Comparison of ENCODE assay signal across 8 mouse cellular contexts in the genomic region with DNA sequence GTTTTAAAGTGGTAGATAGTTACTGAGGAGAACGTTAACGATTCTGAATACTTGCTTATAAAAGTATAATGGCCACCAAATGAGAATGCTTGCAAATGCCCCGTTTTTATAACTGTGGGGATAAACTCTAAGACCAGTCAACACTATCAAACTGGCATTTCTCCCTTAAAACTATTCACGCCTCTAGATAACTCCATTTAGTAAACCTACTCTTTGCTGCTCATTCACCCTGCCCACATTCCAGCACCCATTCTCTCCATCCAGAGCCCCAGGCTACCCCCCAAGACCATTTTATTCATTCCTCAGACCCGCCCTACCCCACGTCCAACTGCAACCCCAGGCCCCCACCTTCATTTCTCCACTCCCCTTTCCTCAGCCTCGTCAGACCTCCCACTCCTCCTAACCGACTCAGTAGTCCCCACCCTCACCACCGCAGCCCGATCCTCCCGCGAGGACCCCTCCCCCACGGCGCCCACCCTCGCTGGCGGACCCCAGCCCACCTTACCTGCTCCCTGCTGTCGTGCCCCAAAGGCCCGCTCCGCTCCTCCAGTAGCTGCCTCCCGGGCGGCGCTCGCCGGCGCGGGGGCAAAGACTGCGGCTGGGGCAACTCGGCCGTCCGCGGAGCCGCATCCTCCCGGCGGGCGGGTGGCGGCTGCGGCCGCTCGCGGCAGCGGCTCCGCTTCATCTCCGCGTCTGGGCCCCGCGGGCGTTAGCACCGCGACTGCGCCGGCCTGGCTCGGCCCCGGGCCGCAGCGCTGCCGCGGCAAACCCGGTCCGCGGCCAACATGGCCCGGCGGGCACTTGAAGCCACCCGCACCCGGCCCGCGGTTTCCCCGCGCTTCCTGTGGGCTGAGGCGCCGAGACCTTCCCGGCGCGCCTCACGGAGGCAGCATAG. TPM values are rescaled to one million over a fixed set of nuclear protein-coding genes. Genes with fewer than 3 reads are reported as not detected.
DNase-seq lines count a peak whose midpoint lies in the region; ATAC-seq and TF ChIP-seq lines count a peak whose summit lies in the region.

No protein-coding gene starts in this region.

- peak; percentile 43 for DNase-seq in cerebellum, adult 11 months
- no peak for DNase-seq in cerebellum, postnatal 36 days
- peak; percentile 31 to 43 for DNase-seq in cerebellum, postnatal 4 days (ENCODE audit: low spot score in 2 of 2)
- peak; percentile 45 for DNase-seq in gastrocnemius, postnatal 14 days
- peak; percentile 85 for DNase-seq in intestine, embryonic 14.5 days (ENCODE audit: low spot score)
- DNase-seq in limb, embryonic 14.5 days (ENCODE audit: low spot score), result peak; percentile 40

- peak overlapping the region; percentile 71 for H3K4me2 ChIP-seq in intestine, embryonic 14.5 days (ENCODE audit: low read length)
- H3K4me2 ChIP-seq in limb, embryonic 14.5 days (replicated peaks; ENCODE audit: low read depth, low read length, severe bottlenecking), result peak overlapping the region; percentile 69
- peak overlapping the region; percentile 65 for H3K4me2 ChIP-seq in midbrain, embryonic 16.5 days (ENCODE audit: low read length)
- H3K4me2 ChIP-seq in stomach, embryonic 16.5 days (ENCODE audit: low read depth, low read length), result peak overlapping the region; percentile 81

- H3K9ac ChIP-seq in intestine, embryonic 14.5 days (ENCODE audit: low read length), result peak overlapping the region; percentile 92
- peak overlapping the region; percentile 91 for H3K9ac ChIP-seq in limb, embryonic 14.5 days (ENCODE audit: low read depth, low read length, severe bottlenecking)
- peak overlapping the region; percentile 92 for H3K9ac ChIP-seq in midbrain, embryonic 16.5 days (ENCODE audit: low read depth, low read length)
- H3K9ac ChIP-seq in stomach, embryonic 16.5 days (ENCODE audit: low read length), result peak overlapping the region; percentile 95

- no peaks in the 10 kb centered on the region for H3K36me3 ChIP-seq in intestine, embryonic 14.5 days (ENCODE audit: control insufficient read depth, insufficient read depth, low read length)
- H3K36me3 ChIP-seq in limb, embryonic 14.5 days (ENCODE audit: control insufficient read depth, insufficient read depth, low read length), result no peaks in the 10 kb centered on the region
- H3K36me3 ChIP-seq in midbrain, embryonic 16.5 days (ENCODE audit: control insufficient read depth, insufficient read depth, low read length), result no peaks in the 10 kb centered on the region
- H3K36me3 ChIP-seq in stomach, embryonic 16.5 days (ENCODE audit: control insufficient read depth, insufficient read depth, low read length), result no peaks in the 10 kb centered on the region

- H3K4me1 ChIP-seq in intestine, embryonic 14.5 days (replicated peaks; ENCODE audit: control insufficient read depth, insufficient read depth, low read length), result peaks cover 10% of the 10 kb centered on the region
- H3K4me1 ChIP-seq in limb, embryonic 14.5 days (ENCODE audit: control insufficient read depth, insufficient read depth, low read length), result peaks cover 10% of the 10 kb centered on the region
- H3K4me1 ChIP-seq in midbrain, embryonic 16.5 days (ENCODE audit: control insufficient read depth, insufficient read depth, low read length), result peaks cover 18% of the 10 kb centered on the region
- peaks cover 16% of the 10 kb centered on the region for H3K4me1 ChIP-seq in stomach, embryonic 16.5 days (ENCODE audit: control insufficient read depth, insufficient read depth, low read length)

- H3K4me3 ChIP-seq in intestine, embryonic 14.5 days (ENCODE audit: low read depth, low read length), result peak overlapping the region; percentile 93
- H3K4me3 ChIP-seq in limb, embryonic 14.5 days (replicated peaks; ENCODE audit: low read length), result peak overlapping the region; percentile 95
- H3K4me3 ChIP-seq in midbrain, embryonic 16.5 days (ENCODE audit: low read depth, low read length), result peak overlapping the region; percentile 98
- H3K4me3 ChIP-seq in stomach, embryonic 16.5 days (replicated peaks; ENCODE audit: low read length), result peak overlapping the region; percentile 98

- no peaks in the 10 kb centered on the region for H3K27me3 ChIP-seq in intestine, embryonic 14.5 days (replicated peaks; ENCODE audit: control insufficient read depth, insufficient read depth, low read length)
- H3K27me3 ChIP-seq in limb, embryonic 14.5 days (ENCODE audit: control insufficient read depth, insufficient read depth, low read length), result no peaks in the 10 kb centered on the region
- H3K27me3 ChIP-seq in midbrain, embryonic 16.5 days (ENCODE audit: control insufficient read depth, insufficient read depth, low read depth, low read length), result no peaks in the 10 kb centered on the region
- H3K27me3 ChIP-seq in stomach, embryonic 16.5 days (ENCODE audit: control insufficient read depth, insufficient read depth, low read length), result no peaks in the 10 kb centered on the region

- peak overlapping the region; percentile 91 for H3K27ac ChIP-seq in intestine, embryonic 14.5 days (ENCODE audit: low read depth)
- H3K27ac ChIP-seq in limb, embryonic 14.5 days (replicated peaks; ENCODE audit: low read depth, low read length), result peak overlapping the region; percentile 83
- peak overlapping the region; percentile 93 for H3K27ac ChIP-seq in midbrain, embryonic 16.5 days (ENCODE audit: low read length)
- peak overlapping the region; percentile 86 for H3K27ac ChIP-seq in stomach, embryonic 16.5 days (ENCODE audit: low read length)

- ATAC-seq in intestine, embryonic 14.5 days (replicated peaks; ENCODE audit: low FRiP score, low TSS enrichment, low read depth), result peak; percentile 71
- peak; percentile 80 for ATAC-seq in limb, embryonic 14.5 days (ENCODE audit: low FRiP score, low read depth)
- ATAC-seq in midbrain, embryonic 16.5 days, result peak; percentile 76
- ATAC-seq in stomach, embryonic 16.5 days (ENCODE audit: insufficient read depth, low FRiP score), result peak; percentile 46

- under 1% methylated on average over 63 of the region's 74 CpGs for WGBS in intestine, embryonic 14.5 days
- WGBS in limb, embryonic 14.5 days, result under 1% methylated on average over 50 of the region's 74 CpGs
- 1% methylated on average over 55 of the region's 74 CpGs for WGBS in midbrain, embryonic 16.5 days
- under 1% methylated on average over 74 of the region's 74 CpGs for WGBS in stomach, embryonic 16.5 days

- intact Hi-C loops in gastrocnemius, postnatal 14 days (cut with DNase I; ENCODE audit: low total_unique reads), result no loop called here

- H3K9me3 ChIP-seq in intestine, embryonic 14.5 days (ENCODE audit: control insufficient read depth, low read length), result no peaks in the 10 kb centered on the region
- H3K9me3 ChIP-seq in limb, embryonic 14.5 days (ENCODE audit: control insufficient read depth, low read length), result no peaks in the 10 kb centered on the region
- no peaks in the 10 kb centered on the region for H3K9me3 ChIP-seq in midbrain, embryonic 16.5 days (replicated peaks; ENCODE audit: control insufficient read depth, low read length, poor library complexity, severe bottlenecking)
- peaks cover 5% of the 10 kb centered on the region; the same call in 1 of the 2 replicates for H3K9me3 ChIP-seq in stomach, embryonic 16.5 days (replicated peaks; ENCODE audit: control insufficient read depth, low read length)

- no peak for TF ChIP-seq POLR2A in limb, embryonic 14.5 days (IDR thresholded peaks at IDR 0.05; ENCODE audit: borderline replicate concordance, extremely low read depth, insufficient read depth, insufficient read length)

RNA-seq across cellular contexts. Expression of a gene that starts 0.5 kb away (rescaled TPM):
- total RNA-seq in gastrocnemius, postnatal 14 days (2021), result 10 to 100 TPM; 52.1 to 70.5 TPM
- 20.3 and 22.8 TPM in 2 replicates for polyA plus RNA-seq in intestine, embryonic 14.5 days (2014; fragmentation: Nextera tagmentation; extraction: Ambion mirVana)
- polyA plus RNA-seq in limb, embryonic 14.5 days (2012; rRNA removed), result 54.7 and 83.6 TPM in 2 replicates
- polyA plus RNA-seq in limb, embryonic 14.5 days (2014; fragmentation: Nextera tagmentation; extraction: Ambion mirVana), result 24.1 and 31.2 TPM in 2 replicates
- polyA plus RNA-seq in midbrain, embryonic 16.5 days (2015; fragmentation: Nextera tagmentation; extraction: Ambion mirVana), result 47.2 and 52.4 TPM in 2 replicates
- 6.6 and 9.5 TPM in 2 replicates for polyA plus RNA-seq in stomach, embryonic 16.5 days (2015; fragmentation: Nextera tagmentation; extraction: Ambion mirVana)

RNA-seq across cellular contexts. Expression of a gene that starts 43.9 kb away (rescaled TPM):
- 10 to 100 TPM; 12.0 to 14.1 TPM for total RNA-seq in gastrocnemius, postnatal 14 days (2021)
- 4.1 and 4.8 TPM in 2 replicates for polyA plus RNA-seq in intestine, embryonic 14.5 days (2014; fragmentation: Nextera tagmentation; extraction: Ambion mirVana)
- polyA plus RNA-seq in limb, embryonic 14.5 days (2012; rRNA removed), result 5.6 and 6.1 TPM in 2 replicates
- polyA plus RNA-seq in limb, embryonic 14.5 days (2014; fragmentation: Nextera tagmentation; extraction: Ambion mirVana), result 3.1 and 3.9 TPM in 2 replicates
- polyA plus RNA-seq in midbrain, embryonic 16.5 days (2015; fragmentation: Nextera tagmentation; extraction: Ambion mirVana), result 13.6 and 14.7 TPM in 2 replicates
- 13.3 and 13.8 TPM in 2 replicates for polyA plus RNA-seq in stomach, embryonic 16.5 days (2015; fragmentation: Nextera tagmentation; extraction: Ambion mirVana)

Comparison
In these comparisons a context has a peak if more than half of its experiments do, and no peak if none do; other contexts are left out.
1. DNase-seq: peak in cerebellum, adult 11 months (single experiment), cerebellum, postnatal 4 days (2 of 2), gastrocnemius, postnatal 14 days (single experiment), intestine, embryonic 14.5 days (single experiment) and limb, embryonic 14.5 days (single experiment); none in cerebellum, postnatal 36 days (0 of 2).
2. Peak in every context shown above with its lines, with median percentiles within 50 percentile points of each other: ATAC-seq, H3K27ac ChIP-seq, H3K4me2 ChIP-seq, H3K4me3 ChIP-seq and H3K9ac ChIP-seq.